Mouse (Mus musculus): Measurements from ENCODE around the gene Polr2g. TPM values are rescaled to one million over a fixed set of nuclear protein-coding genes. Genes with fewer than 3 reads are reported as not detected.
A peak's percentile ranks its signal among the peaks of the same experiment; 100 is the strongest.

The Polr2g gene
- polyA plus RNA-seq, 1 experiment from 2014 or later: 206 TPM

DNA sequence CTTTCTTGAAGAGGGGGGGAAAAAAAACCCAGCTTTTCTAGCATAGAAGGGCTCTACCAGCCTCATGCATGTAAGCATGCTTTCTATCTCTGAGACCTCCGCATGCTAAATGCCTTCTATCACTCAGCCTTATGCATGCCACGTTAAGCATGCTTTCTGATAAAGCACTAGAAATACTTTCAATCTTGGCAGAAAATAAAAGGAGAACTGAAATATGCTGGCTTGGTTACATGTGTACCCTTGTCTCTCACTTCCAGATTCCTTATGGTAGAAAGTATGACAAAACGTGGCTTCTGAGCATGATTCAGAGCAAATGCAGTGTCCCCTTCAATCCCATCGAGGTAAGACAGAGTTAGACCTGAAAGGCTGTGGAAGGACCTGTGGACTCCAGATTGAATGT, 35.1 kb downstream of the Polr2g start:
- H3K4me3 ChIP-seq (ENCODE audit: low read depth, low read length): no peak overlapping the region
- H3K27me3 ChIP-seq (ENCODE audit: control insufficient read depth, insufficient read depth, low read length): no peaks in the 10 kb centered on the region
- H3K4me1 ChIP-seq (ENCODE audit: control insufficient read depth, insufficient read depth, low read length): no peaks in the 10 kb centered on the region
- 95% methylated on average over 4 of the region's 4 CpGs for WGBS
- H3K36me3 ChIP-seq (ENCODE audit: control insufficient read depth, insufficient read depth, low read length): peaks cover 40% of the 10 kb centered on the region
- ATAC-seq (ENCODE audit: insufficient number of reproducible peaks, low FRiP score, low TSS enrichment, low read depth): no peak
- no peak overlapping the region for H3K9ac ChIP-seq (ENCODE audit: low read length)
- no peak overlapping the region for H3K4me2 ChIP-seq (ENCODE audit: low read depth, severe bottlenecking)
- no peak overlapping the region for H3K27ac ChIP-seq (replicated peaks; ENCODE audit: low read depth, low read length)
- DNase-seq (ENCODE audit: low spot score): no peak
- peaks cover 10% of the 10 kb centered on the region for H3K9me3 ChIP-seq (ENCODE audit: control insufficient read depth, low read length)

GRCm38 (mm10) chr19:8760757-8761156, 37.6 kb downstream of the Polr2g start:
- Histone ChIP-seq H3K4me1 (ENCODE audit: control insufficient read depth, insufficient read depth, low read length) (no peaks in the 10 kb centered on the region), H3K9me3 (ENCODE audit: control insufficient read depth, low read length) (peaks cover 10% of the 10 kb centered on the region), H3K4me3 (ENCODE audit: low read depth, low read length) (no peak overlapping the region), H3K4me2 (ENCODE audit: low read depth, severe bottlenecking) (no peak overlapping the region), H3K27ac (replicated peaks; ENCODE audit: low read depth, low read length) (no peak overlapping the region), H3K27me3 (ENCODE audit: control insufficient read depth, insufficient read depth, low read length) (no peaks in the 10 kb centered on the region), H3K9ac (ENCODE audit: low read length) (no peak overlapping the region), H3K36me3 (ENCODE audit: control insufficient read depth, insufficient read depth, low read length) (peaks cover 25% of the 10 kb centered on the region)
- DNase-seq (ENCODE audit: low spot score) (no peak), ATAC-seq (ENCODE audit: insufficient number of reproducible peaks, low FRiP score, low TSS enrichment, low read depth) (no peak)
- 88% methylated on average over 2 of the region's 2 CpGs for WGBS

DNA sequence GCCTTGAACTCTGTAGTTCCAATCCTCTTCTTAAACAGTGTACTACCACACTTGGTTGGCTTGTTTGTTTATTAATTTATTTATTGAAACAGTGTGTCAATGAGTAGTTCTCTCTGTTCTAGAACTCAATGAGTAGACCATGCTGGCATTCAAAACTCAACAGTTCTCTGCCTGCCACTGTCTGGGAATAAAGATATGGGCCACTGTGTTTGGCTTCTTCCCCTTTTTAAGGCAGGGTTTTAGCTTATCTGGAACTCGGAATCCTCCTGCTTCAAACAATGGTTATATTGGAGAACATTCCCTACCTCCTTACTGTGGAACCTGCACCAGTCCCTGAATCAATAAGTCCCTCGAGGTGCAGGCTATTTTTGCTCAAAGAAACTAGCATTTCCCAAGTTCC, 39.5 kb downstream of the Polr2g start:
- ATAC-seq (ENCODE audit: insufficient number of reproducible peaks, low FRiP score, low TSS enrichment, low read depth) (no peak), DNase-seq (ENCODE audit: low spot score) (no peak)
- H3K4me2 ChIP-seq (ENCODE audit: low read depth, severe bottlenecking): no peak overlapping the region
- no peak overlapping the region for H3K27ac ChIP-seq (replicated peaks; ENCODE audit: low read depth, low read length)
- no peaks in the 10 kb centered on the region for H3K4me1 ChIP-seq (ENCODE audit: control insufficient read depth, insufficient read depth, low read length)
- H3K36me3 ChIP-seq (ENCODE audit: control insufficient read depth, insufficient read depth, low read length): peaks cover 11% of the 10 kb centered on the region
- WGBS: 95% methylated on average over 2 of the region's 2 CpGs
- no peaks in the 10 kb centered on the region for H3K27me3 ChIP-seq (ENCODE audit: control insufficient read depth, insufficient read depth, low read length)
- H3K9ac ChIP-seq (ENCODE audit: low read length): no peak overlapping the region
- H3K4me3 ChIP-seq (ENCODE audit: low read depth, low read length): no peak overlapping the region
- no peaks in the 10 kb centered on the region for H3K9me3 ChIP-seq (ENCODE audit: control insufficient read depth, low read length)

- DNase-seq (ENCODE audit: low spot score) (no peak), ATAC-seq (ENCODE audit: insufficient number of reproducible peaks, low FRiP score, low TSS enrichment, low read depth) (no peak)
- Histone ChIP-seq H3K27me3 (ENCODE audit: control insufficient read depth, insufficient read depth, low read length) (no peaks in the 10 kb centered on the region), H3K36me3 (ENCODE audit: control insufficient read depth, insufficient read depth, low read length) (peaks cover 3% of the 10 kb centered on the region; the same call in 1 of the 2 replicates), H3K27ac (replicated peaks; ENCODE audit: low read depth, low read length) (no peak overlapping the region), H3K4me1 (ENCODE audit: control insufficient read depth, insufficient read depth, low read length) (no peaks in the 10 kb centered on the region), H3K4me2 (ENCODE audit: low read depth, severe bottlenecking) (peak overlapping the region; percentile 61), H3K9me3 (ENCODE audit: control insufficient read depth, low read length) (no peaks in the 10 kb centered on the region), H3K4me3 (ENCODE audit: low read depth, low read length) (peak overlapping the region; percentile 87), H3K9ac (ENCODE audit: low read length) (peak overlapping the region; percentile 83)
- 7% methylated on average over 14 of the region's 14 CpGs for WGBS
These were observed 40.8 kb downstream of the Polr2g start for GRCm38 (mm10) chr19:8757471-8757998.

- WGBS: under 1% methylated on average over 75 of the region's 75 CpGs
- DNase-seq (ENCODE audit: low spot score) (peak; percentile 95), ATAC-seq (ENCODE audit: insufficient number of reproducible peaks, low FRiP score, low TSS enrichment, low read depth) (peak; percentile 88)
- H3K9ac ChIP-seq (ENCODE audit: low read length): peak within 1 kb of the TSS; percentile 83
- no peaks in the 10 kb centered on the region for H3K9me3 ChIP-seq (ENCODE audit: control insufficient read depth, low read length)
- H3K4me3 ChIP-seq (ENCODE audit: low read depth, low read length): peak within 1 kb of the TSS; percentile 87
- H3K36me3 ChIP-seq (ENCODE audit: control insufficient read depth, insufficient read depth, low read length): peaks cover 2% of the 10 kb centered on the region; the same call in 1 of the 2 replicates
- peak within 1 kb of the TSS; percentile 61 for H3K4me2 ChIP-seq (ENCODE audit: low read depth, severe bottlenecking)
- peak within 1 kb of the TSS; percentile 83 for H3K27ac ChIP-seq (replicated peaks; ENCODE audit: low read depth, low read length)
- no peaks in the 10 kb centered on the region for H3K27me3 ChIP-seq (ENCODE audit: control insufficient read depth, insufficient read depth, low read length)
- H3K4me1 ChIP-seq (ENCODE audit: control insufficient read depth, insufficient read depth, low read length): no peaks in the 10 kb centered on the region
These were observed 41.6 kb downstream of the Polr2g start, which contains the start of gene Nxf1 for GRCm38 (mm10) chr19:8756635-8757387. Gene Nxf1, plus strand, starts transcription at chr19:8757073.

DNA sequence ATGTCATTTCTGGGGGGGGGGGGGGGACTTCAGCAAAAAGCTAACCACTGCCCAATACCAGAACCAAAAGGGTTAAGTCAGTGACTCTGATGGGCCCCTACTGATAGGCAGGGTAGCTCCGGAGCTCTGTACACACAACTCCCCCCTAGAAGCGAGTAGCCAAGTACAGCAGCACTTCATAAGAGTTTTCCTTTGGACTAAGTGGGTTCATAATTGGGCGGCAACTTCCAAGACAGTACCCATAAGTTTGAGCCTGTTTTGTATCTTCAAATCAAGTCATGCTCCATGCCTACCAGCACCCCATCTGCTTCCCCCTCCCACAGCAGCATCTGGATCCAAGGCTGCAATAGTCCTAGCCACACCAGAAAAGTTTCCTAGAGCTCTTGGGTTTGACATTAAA, 42.7 kb downstream of the Polr2g start:
- Histone ChIP-seq H3K4me1 (ENCODE audit: control insufficient read depth, insufficient read depth, low read length) (no peaks in the 10 kb centered on the region), H3K36me3 (ENCODE audit: control insufficient read depth, insufficient read depth, low read length) (peaks cover 9% of the 10 kb centered on the region; the same call in 1 of the 2 replicates), H3K9ac (ENCODE audit: low read length) (no peak overlapping the region), H3K27ac (replicated peaks; ENCODE audit: low read depth, low read length) (no peak overlapping the region), H3K27me3 (ENCODE audit: control insufficient read depth, insufficient read depth, low read length) (no peaks in the 10 kb centered on the region), H3K4me3 (ENCODE audit: low read depth, low read length) (no peak overlapping the region), H3K4me2 (ENCODE audit: low read depth, severe bottlenecking) (peak overlapping the region; percentile 61; the same call in 1 of the 2 replicates), H3K9me3 (ENCODE audit: control insufficient read depth, low read length) (no peaks in the 10 kb centered on the region)
- ATAC-seq (ENCODE audit: insufficient number of reproducible peaks, low FRiP score, low TSS enrichment, low read depth) (no peak), DNase-seq (ENCODE audit: low spot score) (no peak)
- 84% methylated on average over 3 of the region's 3 CpGs for WGBS

- H3K9ac ChIP-seq (ENCODE audit: low read length): no peak overlapping the region
- ATAC-seq (ENCODE audit: insufficient number of reproducible peaks, low FRiP score, low TSS enrichment, low read depth) (no peak), DNase-seq (ENCODE audit: low spot score) (no peak)
- no peaks in the 10 kb centered on the region; the same call in 1 of the 2 replicates for H3K4me1 ChIP-seq (ENCODE audit: control insufficient read depth, insufficient read depth, low read length)
- 75% methylated on average over 2 of the region's 2 CpGs for WGBS
- H3K4me3 ChIP-seq (ENCODE audit: low read depth, low read length): no peak overlapping the region
- H3K4me2 ChIP-seq (ENCODE audit: low read depth, severe bottlenecking): no peak overlapping the region
- H3K9me3 ChIP-seq (ENCODE audit: control insufficient read depth, low read length): no peaks in the 10 kb centered on the region; the same call in 1 of the 2 replicates
- no peaks in the 10 kb centered on the region for H3K27me3 ChIP-seq (ENCODE audit: control insufficient read depth, insufficient read depth, low read length)
- H3K36me3 ChIP-seq (ENCODE audit: control insufficient read depth, insufficient read depth, low read length): peaks cover 44% of the 10 kb centered on the region
- H3K27ac ChIP-seq (replicated peaks; ENCODE audit: low read depth, low read length): no peak overlapping the region
These were observed 51.0 kb downstream of the Polr2g start for GRCm38 (mm10) chr19:8747368-8747767.

DNA sequence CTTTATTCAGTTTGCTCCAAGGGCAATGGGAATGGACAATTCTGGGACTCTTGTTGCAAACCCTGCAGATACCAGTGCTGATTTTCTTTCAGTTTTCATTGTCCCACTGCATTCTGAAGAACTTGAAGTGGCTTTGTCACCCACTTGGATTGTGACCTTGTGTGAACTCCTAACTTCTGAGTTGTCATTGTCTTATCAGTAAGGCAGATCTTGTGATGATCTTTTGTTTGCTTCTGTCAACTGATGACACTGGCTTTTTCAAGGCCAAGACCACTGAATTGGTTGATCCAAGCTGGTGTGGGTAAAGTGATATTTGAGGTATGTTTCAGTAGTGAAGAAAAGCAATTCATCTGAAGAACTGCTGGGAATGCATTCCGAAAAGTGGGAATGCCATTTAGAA, 53.0 kb downstream of the Polr2g start:
- H3K36me3 ChIP-seq (ENCODE audit: control insufficient read depth, insufficient read depth, low read length): peaks cover 39% of the 10 kb centered on the region
- WGBS: 89% methylated on average over 1 of the region's 1 CpGs
- no peak for ATAC-seq (ENCODE audit: insufficient number of reproducible peaks, low FRiP score, low TSS enrichment, low read depth)

More for the DNA sequence above, 53.0 kb downstream of the Polr2g start:
- Histone ChIP-seq H3K27ac (replicated peaks; ENCODE audit: low read depth, low read length) (no peak overlapping the region), H3K9ac (ENCODE audit: low read length) (no peak overlapping the region), H3K4me1 (ENCODE audit: control insufficient read depth, insufficient read depth, low read length) (peaks cover 9% of the 10 kb centered on the region), H3K4me2 (ENCODE audit: low read depth, severe bottlenecking) (no peak overlapping the region), H3K4me3 (ENCODE audit: low read depth, low read length) (no peak overlapping the region), H3K9me3 (ENCODE audit: control insufficient read depth, low read length) (no peaks in the 10 kb centered on the region; the same call in 1 of the 2 replicates), H3K27me3 (ENCODE audit: control insufficient read depth, insufficient read depth, low read length) (no peaks in the 10 kb centered on the region)
- DNase-seq (ENCODE audit: low spot score): no peak
